Mouse (Mus musculus) cortical plate, adult 2 months (tissue): Measurements from ENCODE around the gene Mks1.

Experiments used
- CTCF ChIP-seq: fragments of 200-500 bp; IDR thresholded peaks from 2 replicates; pipeline ENCODE4 v1.5.1; 2011; ENCODE audit warnings: mild to moderate bottlenecking, control low read depth, low read length; ENCODE audit not compliant: insufficient read depth; ENCODE audit errors: extremely low read depth
- POLR2A ChIP-seq: fragments of 200-500 bp; IDR thresholded peaks from 2 replicates; pipeline ENCODE4 v1.6.1; 2011; ENCODE audit warnings: mild to moderate bottlenecking, low read length, control low read depth; ENCODE audit not compliant: insufficient read depth; ENCODE audit errors: extremely low read depth

DNA sequence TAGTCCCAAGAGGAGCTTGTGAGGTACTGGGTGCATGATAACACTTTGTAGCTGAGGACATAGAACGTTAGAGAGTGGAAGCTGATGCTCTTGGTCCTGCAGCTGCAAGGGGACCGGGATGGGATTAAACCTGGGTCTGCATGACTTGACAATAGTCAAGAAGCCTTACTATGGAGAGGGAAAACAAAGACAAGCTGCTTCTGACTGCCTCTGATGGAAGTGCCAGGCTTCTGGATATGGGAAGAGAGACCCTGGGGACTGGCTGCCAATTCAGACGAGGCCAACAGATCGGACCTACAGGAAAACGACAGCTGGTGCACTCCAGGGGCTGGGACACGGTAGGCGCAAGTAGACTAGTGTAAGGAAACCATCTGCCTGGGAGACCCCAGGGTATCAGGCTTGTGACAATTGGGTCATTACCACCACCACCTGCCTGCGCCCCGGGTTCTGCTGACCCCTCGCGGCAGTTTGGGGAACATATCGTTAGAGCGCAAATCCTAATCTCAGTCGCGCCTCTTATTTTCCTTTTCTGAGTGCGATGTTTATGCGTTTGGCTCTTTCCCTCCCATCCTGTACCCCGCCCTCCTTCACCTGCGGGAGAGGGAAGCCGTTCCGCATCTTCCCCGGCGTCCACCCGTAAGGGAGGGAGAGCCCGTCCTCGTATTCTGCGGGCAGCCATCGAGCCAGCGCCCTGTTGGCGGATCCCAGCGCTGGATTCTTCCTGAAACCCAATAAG is 36.1 kb upstream of the Mks1 start:
- TF ChIP-seq CTCF (peak; percentile 64), POLR2A (no peak)
